Mouse (Mus musculus): ENCODE measurements around the gene Fndc3b. TPM values are rescaled to one million over a fixed set of nuclear protein-coding genes. Genes with fewer than 3 reads are reported as not detected.

Fndc3b gene
- polyA plus RNA-seq, 1 experiment from 2014 or later, result 11.8 TPM

GRCm38 (mm10) chr3:27600645-27601044 is 110.5 kb downstream of the Fndc3b start:
- DNase-seq (ENCODE audit: low spot score) (no peak), ATAC-seq (ENCODE audit: low FRiP score, low TSS enrichment) (no peak)
- Histone ChIP-seq H3K4me2 (replicated peaks; ENCODE audit: low read depth) (no peak overlapping the region), H3K4me3 (ENCODE audit: low read depth, low read length) (no peak overlapping the region), H3K9me3 (ENCODE audit: control insufficient read depth, low read length) (no peaks in the 10 kb centered on the region), H3K27ac (replicated peaks) (no peak overlapping the region), H3K4me1 (replicated peaks; ENCODE audit: control insufficient read depth, insufficient read depth) (0 out of 2 replicates have a peak, but pooled peaks cover 5% of the 10 kb centered on the region), H3K27me3 (ENCODE audit: control insufficient read depth, insufficient read depth, low read length) (no peaks in the 10 kb centered on the region), H3K36me3 (ENCODE audit: control insufficient read depth, insufficient read depth, low read length) (no peaks in the 10 kb centered on the region), H3K9ac (ENCODE audit: low read length) (no peak overlapping the region)
- TF ChIP-seq CTCF (IDR thresholded peaks at IDR 0.05; ENCODE audit: low read depth) (no peak), EP300 (optimal IDR thresholded peaks at IDR 0.05) (no peak)
- WGBS, result 29% methylated on average over 7 of the region's 7 CpGs

GRCm38 (mm10) chr3:27600197-27600596 is 110.9 kb downstream of the Fndc3b start:
- 67% methylated on average over 4 of the region's 4 CpGs for WGBS
- no peaks in the 10 kb centered on the region for H3K36me3 ChIP-seq (ENCODE audit: control insufficient read depth, insufficient read depth, low read length)
- 0 out of 2 replicates have a peak, but pooled peaks cover 5% of the 10 kb centered on the region for H3K4me1 ChIP-seq (replicated peaks; ENCODE audit: control insufficient read depth, insufficient read depth)
- H3K27ac ChIP-seq (replicated peaks), result no peak overlapping the region
- H3K9me3 ChIP-seq (ENCODE audit: control insufficient read depth, low read length), result no peaks in the 10 kb centered on the region
- H3K9ac ChIP-seq (ENCODE audit: low read length), result no peak overlapping the region
- TF ChIP-seq EP300 (optimal IDR thresholded peaks at IDR 0.05) (no peak), CTCF (IDR thresholded peaks at IDR 0.05; ENCODE audit: low read depth) (no peak)
- H3K27me3 ChIP-seq (ENCODE audit: control insufficient read depth, insufficient read depth, low read length), result no peaks in the 10 kb centered on the region
- H3K4me2 ChIP-seq (replicated peaks; ENCODE audit: low read depth), result no peak overlapping the region
- DNase-seq (ENCODE audit: low spot score), result no peak
- ATAC-seq (ENCODE audit: low FRiP score, low TSS enrichment), result no peak
- no peak overlapping the region for H3K4me3 ChIP-seq (ENCODE audit: low read depth, low read length)

- Histone ChIP-seq H3K36me3 (ENCODE audit: control insufficient read depth, insufficient read depth, low read length) (no peaks in the 10 kb centered on the region), H3K9me3 (ENCODE audit: control insufficient read depth, low read length) (no peaks in the 10 kb centered on the region), H3K4me2 (replicated peaks; ENCODE audit: low read depth) (no peak overlapping the region), H3K9ac (ENCODE audit: low read length) (no peak overlapping the region), H3K4me1 (replicated peaks; ENCODE audit: control insufficient read depth, insufficient read depth) (0 out of 2 replicates have a peak, but pooled peaks cover 5% of the 10 kb centered on the region), H3K4me3 (ENCODE audit: low read depth, low read length) (no peak overlapping the region), H3K27me3 (ENCODE audit: control insufficient read depth, insufficient read depth, low read length) (no peaks in the 10 kb centered on the region), H3K27ac (replicated peaks) (no peak overlapping the region)
- DNase-seq (ENCODE audit: low spot score) (no peak), ATAC-seq (ENCODE audit: low FRiP score, low TSS enrichment) (peak; percentile 49)
- TF ChIP-seq CTCF (IDR thresholded peaks at IDR 0.05; ENCODE audit: low read depth) (no peak), EP300 (optimal IDR thresholded peaks at IDR 0.05) (no peak)
- 72% methylated on average over 11 of the region's 11 CpGs for WGBS
Measured at GRCm38 (mm10) chr3:27598437-27599382, 112.4 kb downstream of the Fndc3b start.

GRCm38 (mm10) chr3:27593485-27594138 is 117.5 kb downstream of the Fndc3b start:
- TF ChIP-seq EP300 (optimal IDR thresholded peaks at IDR 0.05) (no peak), CTCF (IDR thresholded peaks at IDR 0.05; ENCODE audit: low read depth) (no peak)
- no peak overlapping the region for H3K4me3 ChIP-seq (ENCODE audit: low read depth, low read length)
- no peak overlapping the region for H3K27ac ChIP-seq (replicated peaks)
- peaks cover 3% of the 10 kb centered on the region; the same call in 1 of the 2 replicates for H3K36me3 ChIP-seq (ENCODE audit: control insufficient read depth, insufficient read depth, low read length)
- no peaks in the 10 kb centered on the region for H3K4me1 ChIP-seq (replicated peaks; ENCODE audit: control insufficient read depth, insufficient read depth)
- ATAC-seq (ENCODE audit: low FRiP score, low TSS enrichment) (no peak), DNase-seq (ENCODE audit: low spot score) (no peak)
- WGBS, result 74% methylated on average over 7 of the region's 7 CpGs
- no peaks in the 10 kb centered on the region for H3K27me3 ChIP-seq (ENCODE audit: control insufficient read depth, insufficient read depth, low read length)
- H3K4me2 ChIP-seq (replicated peaks; ENCODE audit: low read depth), result no peak overlapping the region
- H3K9ac ChIP-seq (ENCODE audit: low read length), result no peak overlapping the region
- no peaks in the 10 kb centered on the region for H3K9me3 ChIP-seq (ENCODE audit: control insufficient read depth, low read length)

- no peaks in the 10 kb centered on the region for H3K27me3 ChIP-seq (ENCODE audit: control insufficient read depth, insufficient read depth, low read length)
- no peaks in the 10 kb centered on the region for H3K9me3 ChIP-seq (ENCODE audit: control insufficient read depth, low read length)
- H3K4me1 ChIP-seq (replicated peaks; ENCODE audit: control insufficient read depth, insufficient read depth), result no peaks in the 10 kb centered on the region
- H3K4me2 ChIP-seq (replicated peaks; ENCODE audit: low read depth), result no peak overlapping the region
- WGBS, result 79% methylated on average over 11 of the region's 11 CpGs
- ATAC-seq (ENCODE audit: low FRiP score, low TSS enrichment), result no peak
- no peak for TF ChIP-seq CTCF (IDR thresholded peaks at IDR 0.05; ENCODE audit: low read depth)
- TF ChIP-seq EP300 (optimal IDR thresholded peaks at IDR 0.05), result no peak
- H3K9ac ChIP-seq (ENCODE audit: low read length), result no peak overlapping the region
- peaks cover 3% of the 10 kb centered on the region; the same call in 1 of the 2 replicates for H3K36me3 ChIP-seq (ENCODE audit: control insufficient read depth, insufficient read depth, low read length)
- H3K4me3 ChIP-seq (ENCODE audit: low read depth, low read length), result no peak overlapping the region
- H3K27ac ChIP-seq (replicated peaks), result no peak overlapping the region
- no peak for DNase-seq (ENCODE audit: low spot score)
Measured at GRCm38 (mm10) chr3:27592728-27593484, 118.2 kb downstream of the Fndc3b start.
